Mouse (Mus musculus) heart, embryonic 14.5 days (tissue): Measurements from ENCODE around the gene Olfr588-ps1. TPM values are rescaled to one million over a fixed set of nuclear protein-coding genes. Genes with fewer than 3 reads are reported as not detected.
"Not testable (repeated sequence)": the region's sequence is repeated elsewhere in the genome, so short reads cannot be mapped to it uniquely, and the experiment has no call there.

Experiments
- ATAC-seq: fragments of 200-750 bp; cut with Nextera tagmentation; 2 replicates; pipeline ENCODE4 v1.8.0; 2017; ENCODE audit warnings: low read depth, moderate TSS enrichment; ENCODE audit not compliant: insufficient number of reproducible peaks, insufficient read depth, low FRiP score
- H3K27ac ChIP-seq, 2 experiments: fragments of 200-500 bp in 1 of 2; fragments of 300-500 bp in 1 of 2; sonication (generic) in 1 of 2; replicated peaks in 1 of 2; 2 replicates each; pipeline ENCODE4 v1.5.1; 2012 to 2014; ENCODE audit warnings: low read depth in 2 of 2, low read length in 2 of 2, control low read depth in 1 of 2, mild to moderate bottlenecking in 1 of 2, mixed read lengths in 1 of 2; ENCODE audit not compliant: control insufficient read depth in 1 of 2, insufficient read depth in 1 of 2
- H3K27me3 ChIP-seq: fragments of 300-500 bp; sonication (generic); 2 replicates; pipeline ENCODE4 v1.6.1; 2014; ENCODE audit warnings: mild to moderate bottlenecking, low read length, control low read depth; ENCODE audit not compliant: control insufficient read depth, insufficient read depth
- H3K36me3 ChIP-seq: fragments of 300-500 bp; sonication (generic); 2 replicates; pipeline ENCODE4 v1.6.1; 2014; ENCODE audit warnings: mild to moderate bottlenecking, control low read depth, low read length, mixed read lengths; ENCODE audit not compliant: control insufficient read depth, insufficient read depth
- H3K4me1 ChIP-seq, 2 experiments: fragments of 200-500 bp in 1 of 2; fragments of 300-500 bp in 1 of 2; sonication (generic) in 1 of 2; 2 replicates each; pipeline ENCODE4 v1.6.1; 2012 to 2014; ENCODE audit warnings: low read length in 2 of 2, control low read depth in 1 of 2, mixed read lengths in 1 of 2; ENCODE audit not compliant: control insufficient read depth in 2 of 2, insufficient read depth in 2 of 2
- H3K4me2 ChIP-seq: fragments of 300-500 bp; sonication (generic); 2 replicates; pipeline ENCODE4 v1.6.1; 2014; ENCODE audit warnings: mild to moderate bottlenecking, low read length
- H3K4me3 ChIP-seq, 2 experiments: fragments of 200-500 bp in 1 of 2; fragments of 300-500 bp in 1 of 2; sonication (generic) in 1 of 2; 2 replicates each; pipeline ENCODE4 v1.5.1; 2012 to 2014; ENCODE audit warnings: low read length in 2 of 2, mild to moderate bottlenecking in 2 of 2, control low read depth in 1 of 2, low read depth in 1 of 2, moderate library complexity in 1 of 2; ENCODE audit not compliant: control insufficient read depth in 1 of 2, insufficient read depth in 1 of 2
- H3K9ac ChIP-seq: fragments of 300-500 bp; sonication (generic); 2 replicates; pipeline ENCODE4 v1.6.1; 2014; ENCODE audit warnings: mild to moderate bottlenecking, low read length
- H3K9me3 ChIP-seq: fragments of 300-500 bp; sonication (generic); 2 replicates; pipeline ENCODE4 v1.6.1; 2016; ENCODE audit warnings: low read length, control low read depth; ENCODE audit not compliant: control insufficient read depth
- WGBS: fragments of 180-500 bp; shearing (Covaris S2); extraction: QIAGEN DNeasy Blood & Tissue Kit; methylation state at CpG from one replicate; pipeline ENCODE4 v1.1.7; 2014; 5-methylcytosine and 5-hydroxymethylcytosine counted together
- polyA plus RNA-seq: library from polyadenylated mRNA; unstranded; fragments of >200 nt; fragmentation: Nextera tagmentation; extraction: Ambion mirVana; gene quantifications from 2 replicates; pipeline ENCODE4 v1.2.1, GENCODE M21; 2014

The Olfr588-ps1 gene
- polyA plus RNA-seq: not detected in 2 replicates

DNA sequence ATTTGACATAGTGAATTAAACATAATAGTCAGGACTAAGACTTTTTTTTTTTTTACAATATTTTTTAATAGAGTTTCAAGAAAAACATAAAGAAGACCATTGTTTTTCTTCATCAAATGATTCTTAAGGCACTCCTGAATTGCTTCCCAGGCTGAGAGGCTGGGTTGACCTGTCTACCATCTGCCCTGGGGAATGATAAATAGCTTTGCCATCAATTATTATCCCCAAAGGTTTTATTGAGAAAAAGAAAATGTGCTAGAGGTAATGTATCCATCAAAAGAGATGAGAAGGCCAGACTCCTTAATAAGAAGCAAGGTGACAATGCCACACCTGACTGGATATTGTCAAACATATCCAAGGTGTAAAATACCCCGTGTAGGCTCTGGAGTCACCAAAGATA, at the start of gene Olfr588-ps1:
Gene Olfr588-ps1, plus strand, starts transcription at position 301 of the 400 bp plus-strand sequence.
- H3K4me2 ChIP-seq: no peak within 1 kb of the TSS
- H3K36me3 ChIP-seq: no peaks in the 10 kb centered on the region
- no peaks in the 10 kb centered on the region for H3K9me3 ChIP-seq
- ATAC-seq: no peak
- no peak within 1 kb of the TSS for H3K9ac ChIP-seq
- H3K4me3 ChIP-seq: no peak within 1 kb of the TSS
- H3K4me1 ChIP-seq: no peaks in the 10 kb centered on the region
- H3K27me3 ChIP-seq: no peaks in the 10 kb centered on the region
- 68% methylated on average over 1 of the region's 1 CpGs for WGBS
- no peak within 1 kb of the TSS for H3K27ac ChIP-seq

DNA sequence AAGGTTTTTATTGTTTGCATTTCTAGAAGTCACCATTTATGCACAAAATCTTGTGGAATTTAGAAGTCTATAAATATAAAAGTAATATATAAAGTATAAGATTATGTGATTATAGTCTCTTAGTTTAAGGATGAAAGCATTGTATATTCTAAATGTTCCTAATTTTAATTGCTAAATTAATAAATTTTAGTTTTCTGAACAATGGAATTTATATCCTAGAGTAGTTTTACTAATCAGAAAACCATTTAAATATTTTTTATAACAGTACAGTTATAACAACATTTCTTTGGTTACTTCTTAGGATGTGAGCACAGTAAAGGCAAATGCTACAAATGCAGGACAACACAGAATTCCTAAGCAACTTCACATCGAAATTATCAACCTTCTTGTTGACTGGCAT, 43.3 kb upstream of the Olfr588-ps1 start, which contains the start of gene Olfr585:
Gene Olfr585, plus strand, starts transcription at position 301 of the 400 bp plus-strand sequence.
- Histone ChIP-seq H3K4me2 (no peak within 1 kb of the TSS), H3K9me3 (no peaks in the 10 kb centered on the region), H3K27ac (no peak within 1 kb of the TSS), H3K4me3 (no peak within 1 kb of the TSS), H3K27me3 (no peaks in the 10 kb centered on the region), H3K9ac (no peak within 1 kb of the TSS), H3K36me3 (no peaks in the 10 kb centered on the region), H3K4me1 (no peaks in the 10 kb centered on the region)
- no peak for ATAC-seq
- WGBS: 85% methylated on average over 1 of the region's 1 CpGs

DNA sequence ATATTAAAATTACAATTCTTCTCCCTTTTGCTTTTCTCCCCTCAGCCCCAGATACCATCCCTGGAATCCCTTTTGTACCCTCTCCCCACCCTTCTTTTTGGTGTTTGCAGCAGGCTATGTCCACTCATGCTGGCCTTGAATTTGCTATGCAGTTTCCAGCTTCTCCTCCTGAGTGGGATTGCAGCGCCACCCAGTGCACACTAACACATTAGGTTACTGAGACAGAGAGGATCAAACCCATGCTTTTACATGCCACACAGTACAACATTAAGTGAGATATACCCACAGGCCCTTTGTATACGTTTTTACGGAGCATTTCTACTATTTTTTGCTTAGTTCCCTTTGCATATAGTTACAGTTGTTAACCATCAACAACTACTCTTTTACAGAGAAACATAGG, 21.3 kb upstream of the Olfr588-ps1 start:
- Histone ChIP-seq H3K27me3 (no peaks in the 10 kb centered on the region), H3K9me3 (no peaks in the 10 kb centered on the region), H3K9ac (no peak overlapping the region), H3K27ac (no peak overlapping the region), H3K4me3 (no peak overlapping the region), H3K36me3 (no peaks in the 10 kb centered on the region), H3K4me2 (no peak overlapping the region), H3K4me1 (no peaks in the 10 kb centered on the region)
- ATAC-seq: no peak
- 48% methylated on average over 3 of the region's 3 CpGs for WGBS

DNA sequence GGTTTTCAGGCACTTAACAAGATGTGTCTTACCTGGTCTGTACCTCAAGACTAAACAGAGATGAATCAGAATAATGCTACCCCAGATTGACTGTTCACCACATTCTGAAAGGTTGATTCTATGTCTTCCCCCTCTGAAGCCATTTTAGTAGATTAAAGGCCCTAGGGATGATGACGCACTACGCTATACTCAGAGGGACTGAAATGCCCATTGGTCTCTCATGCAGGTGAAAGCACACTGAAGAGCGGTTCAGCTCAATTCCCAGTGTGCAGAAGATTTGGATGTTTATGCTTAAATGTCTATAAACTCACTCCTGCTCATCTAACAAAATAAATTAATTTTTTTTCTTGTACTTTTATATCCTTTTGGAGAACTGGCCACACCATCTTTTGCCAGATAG, 15.1 kb upstream of the Olfr588-ps1 start, which contains the start of gene Olfr586:
Gene Olfr586, minus strand, starts transcription at position 101 of the 400 bp plus-strand sequence.
- no peaks in the 10 kb centered on the region for H3K36me3 ChIP-seq
- no peak within 1 kb of the TSS for H3K9ac ChIP-seq
- no peaks in the 10 kb centered on the region for H3K4me1 ChIP-seq
- H3K27me3 ChIP-seq: no peaks in the 10 kb centered on the region
- H3K9me3 ChIP-seq: no peaks in the 10 kb centered on the region
- WGBS: 80% methylated on average over 3 of the region's 3 CpGs
- no peak within 1 kb of the TSS for H3K4me2 ChIP-seq
- no peak within 1 kb of the TSS for H3K4me3 ChIP-seq
- H3K27ac ChIP-seq: no peak within 1 kb of the TSS
- ATAC-seq: no peak

DNA sequence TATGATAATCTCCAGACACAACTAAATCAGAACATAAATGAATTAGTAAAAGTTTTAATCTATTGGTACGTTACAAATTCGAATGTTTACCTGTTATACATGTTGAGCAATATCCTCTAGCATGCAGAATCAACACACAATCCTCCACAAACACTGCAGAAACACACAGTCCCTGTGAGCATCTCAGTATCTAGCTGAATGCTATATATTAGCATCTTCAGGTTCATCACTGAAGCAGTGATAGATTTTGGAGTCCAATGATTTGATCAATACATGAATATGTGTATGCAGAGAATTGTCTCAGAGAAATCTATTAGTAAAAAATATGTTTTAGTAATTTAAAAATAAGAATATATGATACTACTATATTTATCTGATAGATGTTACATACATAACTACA, 15.6 kb downstream of the Olfr588-ps1 start, which contains the start of gene Olfr589:
Gene Olfr589, minus strand, starts transcription at position 101 of the 400 bp plus-strand sequence.
- H3K27me3 ChIP-seq: no peaks in the 10 kb centered on the region
- no peak within 1 kb of the TSS for H3K4me2 ChIP-seq
- ATAC-seq: no peak
- H3K9ac ChIP-seq: no peak within 1 kb of the TSS
- no peaks in the 10 kb centered on the region for H3K36me3 ChIP-seq
- no peak within 1 kb of the TSS for H3K27ac ChIP-seq
- H3K4me3 ChIP-seq: no peak within 1 kb of the TSS
- no peaks in the 10 kb centered on the region for H3K9me3 ChIP-seq
- no peaks in the 10 kb centered on the region for H3K4me1 ChIP-seq
- WGBS: 50% methylated on average over 2 of the region's 2 CpGs

DNA sequence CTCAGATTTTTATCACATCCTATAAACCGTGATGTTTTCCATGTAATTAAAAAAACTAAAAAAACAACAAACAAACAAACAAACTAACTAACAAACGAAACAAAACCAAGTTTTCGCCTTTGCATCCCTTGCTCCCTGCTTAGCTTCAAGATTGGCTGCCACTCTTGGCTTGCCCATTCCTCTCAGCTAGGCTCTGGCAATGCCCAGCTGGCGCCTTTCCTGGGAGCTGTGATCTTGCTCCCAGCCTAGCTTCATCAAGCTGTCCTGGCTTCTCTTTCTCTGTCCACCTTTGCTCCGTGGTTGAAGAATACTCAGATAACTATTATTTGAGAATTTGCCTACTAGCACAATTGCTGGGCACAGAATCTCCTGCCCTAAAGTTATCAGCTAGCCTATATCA, 29.0 kb downstream of the Olfr588-ps1 start:
- no peaks in the 10 kb centered on the region for H3K9me3 ChIP-seq
- no peak overlapping the region for H3K4me3 ChIP-seq
- no peak for ATAC-seq
- no peak overlapping the region for H3K27ac ChIP-seq
- 77% methylated on average over 5 of the region's 5 CpGs for WGBS
- no peaks in the 10 kb centered on the region for H3K27me3 ChIP-seq
- H3K4me2 ChIP-seq: no peak overlapping the region
- no peaks in the 10 kb centered on the region for H3K36me3 ChIP-seq
- H3K9ac ChIP-seq: no peak overlapping the region
- H3K4me1 ChIP-seq: no peaks in the 10 kb centered on the region

DNA sequence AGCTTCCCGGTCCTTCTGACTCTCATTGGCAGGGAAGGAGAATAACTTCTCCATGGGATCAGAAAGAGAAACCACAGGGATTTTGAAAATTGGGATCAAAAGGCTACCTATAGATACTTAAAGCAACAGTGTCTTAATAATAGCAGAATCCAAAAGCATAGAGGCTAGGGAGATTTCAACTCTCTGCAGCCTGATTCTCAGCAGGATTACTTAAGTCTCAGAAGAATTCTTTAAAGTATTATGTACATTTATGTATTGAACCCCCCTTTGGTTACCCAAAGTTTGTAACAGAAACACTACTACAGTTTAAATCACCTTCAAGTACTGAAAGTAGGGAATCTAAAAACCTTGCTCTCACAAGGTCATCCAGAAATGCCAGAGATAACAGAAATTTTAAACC, 37.6 kb downstream of the Olfr588-ps1 start, which contains the start of gene Olfr591:
Gene Olfr591, minus strand, starts transcription at position 101 of the 400 bp plus-strand sequence.
- 65% methylated on average over 1 of the region's 1 CpGs for WGBS
- no peaks in the 10 kb centered on the region for H3K36me3 ChIP-seq
- H3K4me2 ChIP-seq: no peak within 1 kb of the TSS
- H3K27me3 ChIP-seq: no peaks in the 10 kb centered on the region
- H3K9ac ChIP-seq: no peak within 1 kb of the TSS
- no peaks in the 10 kb centered on the region for H3K4me1 ChIP-seq
- no peak within 1 kb of the TSS for H3K27ac ChIP-seq
- H3K4me3 ChIP-seq: no peak within 1 kb of the TSS
- no peak for ATAC-seq
- 0 out of 2 replicates have a peak, but pooled peaks cover 6% of the 10 kb centered on the region for H3K9me3 ChIP-seq

DNA sequence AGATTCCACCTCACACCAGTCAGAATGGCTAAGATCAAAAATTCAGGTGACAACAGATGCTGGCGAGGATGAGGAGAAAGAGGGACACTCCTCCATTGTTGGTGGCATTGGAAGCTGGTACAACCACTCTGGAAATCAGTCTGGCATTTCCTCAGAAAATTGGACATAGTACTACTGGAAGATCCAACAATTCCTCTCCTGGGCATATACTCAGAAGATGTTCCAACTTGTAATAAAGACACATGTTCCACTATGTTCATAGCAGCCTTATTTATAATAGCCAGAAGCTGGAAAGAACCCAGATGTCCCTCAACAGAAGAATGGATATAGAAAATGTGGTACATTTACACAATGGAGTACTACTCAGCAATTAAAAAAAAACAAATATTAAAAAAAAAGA, 43.8 kb downstream of the Olfr588-ps1 start, which contains the start of gene Olfr592:
Gene Olfr592, plus strand, starts transcription at position 301 of the 400 bp plus-strand sequence.
- not testable (repeated sequence) for H3K9me3 ChIP-seq, H3K4me1 ChIP-seq, H3K36me3 ChIP-seq, H3K27ac ChIP-seq, H3K27me3 ChIP-seq, H3K4me2 ChIP-seq, ATAC-seq, H3K9ac ChIP-seq, H3K4me3 ChIP-seq
- 65% methylated on average over 1 of the region's 1 CpGs for WGBS
